Mouse (Mus musculus) CH12.LX (cell line): ENCODE results near the gene Ugcg. TPM values are rescaled to one million over a fixed set of nuclear protein-coding genes. Genes with fewer than 3 reads are reported as not detected.

Experiments
- DNase-seq: peaks from one replicate; pipeline ENCODE4 v3.0.0-alpha.2; 2013; ENCODE audit errors: extremely low read depth
- H3K27ac ChIP-seq: 2 replicates; pipeline ENCODE4 v1.5.1; 2012; ENCODE audit warnings: low read depth, mild to moderate bottlenecking, control low read depth, moderate library complexity; ENCODE audit not compliant: insufficient read depth
- H3K27me3 ChIP-seq: replicated peaks from 2 replicates; pipeline ENCODE3; 2012; ENCODE audit warnings: inconsistent platforms
- H3K36me3 ChIP-seq, 2 experiments: replicated peaks in 1 of 2; 2 replicates each; pipeline versions ENCODE3 to v1.6.1; 2012; ENCODE audit warnings: inconsistent platforms in 1 of 2, low read length in 1 of 2, mild to moderate bottlenecking in 1 of 2, mixed read lengths in 1 of 2, moderate library complexity in 1 of 2; ENCODE audit not compliant: control insufficient read depth in 1 of 2, insufficient read depth in 1 of 2
- H3K4me1 ChIP-seq, 2 experiments: 2 replicates each; pipeline ENCODE4 v1.6.1; 2012; ENCODE audit warnings: inconsistent platforms in 1 of 2, moderate library complexity in 1 of 2; ENCODE audit not compliant: insufficient read depth in 2 of 2, control insufficient read depth in 1 of 2
- H3K4me2 ChIP-seq: 2 replicates; pipeline ENCODE4 v1.6.1; 2012; ENCODE audit warnings: low read depth, mild to moderate bottlenecking, control low read depth; ENCODE audit not compliant: poor library complexity, insufficient read depth, severe bottlenecking
- H3K4me3 ChIP-seq, 3 experiments: fragments of 150-350 bp in 1 of 3; sonication (generic) in 1 of 3; replicated peaks in 1 of 3; 2 replicates each; pipeline versions ENCODE3 to v1.5.1; 2011 to 2012; ENCODE audit warnings: low read depth in 2 of 3, low read length in 2 of 3, mild to moderate bottlenecking in 2 of 3, moderate library complexity in 2 of 3, control low read depth in 1 of 3, improper control_type of control experiment in 1 of 3, inconsistent platforms in 1 of 3, mixed read lengths in 1 of 3; ENCODE audit not compliant: poor library complexity in 1 of 3
- H3K79me2 ChIP-seq: replicated peaks from 2 replicates; pipeline ENCODE4 v1.6.1; 2012; ENCODE audit warnings: mild to moderate bottlenecking, moderate library complexity; ENCODE audit not compliant: control insufficient read depth, poor library complexity, insufficient read depth, severe bottlenecking; ENCODE audit errors: extremely low read depth
- H3K9ac ChIP-seq: 2 replicates; pipeline ENCODE4 v1.6.1; 2012; ENCODE audit warnings: low read depth, mild to moderate bottlenecking, control low read depth, moderate library complexity; ENCODE audit not compliant: insufficient read depth
- H3K9me3 ChIP-seq: replicated peaks from 2 replicates; pipeline ENCODE3; 2012; ENCODE audit warnings: low read length, inconsistent platforms, mixed read lengths
- BHLHE40 ChIP-seq: IDR thresholded peaks from 2 replicates; pipeline ENCODE4 v1.6.1; 2011; ENCODE audit warnings: mild to moderate bottlenecking, low read depth, low read length, improper control_type of control experiment
- CHD1 ChIP-seq: IDR thresholded peaks from 2 replicates; pipeline ENCODE4 v1.6.1; 2012; ENCODE audit warnings: low read depth, low read length, improper control_type of control experiment, inconsistent platforms
- CTCF ChIP-seq, 2 experiments: IDR thresholded peaks in 1 of 2; conservative IDR thresholded peaks in 1 of 2; 2 replicates each; pipeline ENCODE4 v1.5.1; 2011 to 2012; ENCODE audit warnings: low read depth in 2 of 2, low read length in 2 of 2, improper control_type of control experiment in 1 of 2, inconsistent platforms in 1 of 2, mild to moderate bottlenecking in 1 of 2, moderate library complexity in 1 of 2
- EP300 ChIP-seq: IDR thresholded peaks from 2 replicates; pipeline ENCODE4 v1.6.1; 2011; ENCODE audit warnings: low read length, improper control_type of control experiment
- ETS1 ChIP-seq: conservative IDR thresholded peaks from 2 replicates; pipeline ENCODE4 v1.6.1; 2012; ENCODE audit warnings: low read depth, mild to moderate bottlenecking, inconsistent platforms, low read length, improper control_type of control experiment, moderate library complexity
- GABPA ChIP-seq: IDR thresholded peaks from 2 replicates; pipeline ENCODE4 v1.6.1; 2012; ENCODE audit warnings: low read depth, low read length, improper control_type of control experiment, inconsistent platforms; ENCODE audit not compliant: insufficient replicate concordance
- KAT2A ChIP-seq: IDR thresholded peaks from 2 replicates; pipeline ENCODE4 v1.6.1; 2012; ENCODE audit warnings: low read length, improper control_type of control experiment, inconsistent platforms; ENCODE audit not compliant: insufficient replicate concordance
- MAFK ChIP-seq: IDR thresholded peaks from 2 replicates; pipeline ENCODE4 v1.6.1; 2011; ENCODE audit warnings: low read length, improper control_type of control experiment; ENCODE audit not compliant: insufficient replicate concordance
- MAX ChIP-seq: IDR thresholded peaks from 2 replicates; pipeline ENCODE4 v1.6.1; 2011; ENCODE audit warnings: low read length, improper control_type of control experiment
- MAZ ChIP-seq: IDR thresholded peaks from 2 replicates; pipeline ENCODE4 v1.6.1; 2012; ENCODE audit warnings: low read depth, mild to moderate bottlenecking, inconsistent platforms, low read length, improper control_type of control experiment, moderate library complexity
- MYC ChIP-seq: IDR thresholded peaks from 2 replicates; pipeline ENCODE4 v1.6.1; 2011; ENCODE audit warnings: low read depth, mild to moderate bottlenecking, improper control_type of control experiment, low read length
- NELFE ChIP-seq: IDR thresholded peaks from 2 replicates; pipeline ENCODE4 v1.6.1; 2011; ENCODE audit warnings: low read depth, low read length, improper control_type of control experiment
- NRF1 ChIP-seq: IDR thresholded peaks from 2 replicates; pipeline ENCODE4 v1.6.1; 2014; ENCODE audit warnings: low read depth, mild to moderate bottlenecking, inconsistent platforms, low read length, improper control_type of control experiment, moderate library complexity
- PAX5 ChIP-seq: IDR thresholded peaks from 2 replicates; pipeline ENCODE4 v1.6.1; 2012; ENCODE audit warnings: low read length, inconsistent platforms, mixed read lengths
- RCOR1 ChIP-seq: conservative IDR thresholded peaks from 2 replicates; pipeline ENCODE4 v1.6.1; 2012; ENCODE audit warnings: low read depth, mild to moderate bottlenecking, inconsistent platforms, low read length, improper control_type of control experiment
- SMC3 ChIP-seq: IDR thresholded peaks from 2 replicates; pipeline ENCODE4 v1.6.1; 2011; ENCODE audit warnings: low read depth, low read length, improper control_type of control experiment
- TBP ChIP-seq: conservative IDR thresholded peaks from 2 replicates; pipeline ENCODE4 v1.6.1; 2011; ENCODE audit warnings: low read depth, low read length, improper control_type of control experiment
- TCF12 ChIP-seq: IDR thresholded peaks from 2 replicates; pipeline ENCODE4 v1.6.1; 2014; ENCODE audit warnings: low read depth, mild to moderate bottlenecking, inconsistent platforms, low read length, improper control_type of control experiment
- UBTF ChIP-seq: IDR thresholded peaks from 2 replicates; pipeline ENCODE4 v1.6.1; 2012; ENCODE audit warnings: low read depth, mild to moderate bottlenecking, inconsistent platforms, low read length, improper control_type of control experiment, moderate library complexity
- ZC3H11A ChIP-seq: IDR thresholded peaks from 2 replicates; pipeline ENCODE4 v1.6.1; 2012; ENCODE audit warnings: low read depth, mild to moderate bottlenecking, inconsistent platforms, low read length, improper control_type of control experiment
- ZKSCAN1 ChIP-seq: IDR thresholded peaks from 2 replicates; pipeline ENCODE4 v1.6.1; 2012; ENCODE audit warnings: low read depth, inconsistent platforms, low read length, improper control_type of control experiment, borderline replicate concordance
- ZMIZ1 ChIP-seq: IDR thresholded peaks from 2 replicates; pipeline ENCODE4 v1.6.1; 2012; ENCODE audit warnings: low read depth, mild to moderate bottlenecking, inconsistent platforms, low read length, improper control_type of control experiment
- dilution Hi-C: fragments of 300-500 bp; cut with MboI; formaldehyde crosslinking; loops from 2 replicates; pipeline ENCODE4 v1.14.3; 2020; ENCODE audit warnings: low sequenced_read_pairs; ENCODE audit not compliant: extremely low pct_unique_long_range_greater_than_20kb, extremely low pct_ligation_motif_present
- in situ Hi-C: fragments of 300-500 bp; cut with MboI; formaldehyde crosslinking; loops from 3 replicates; pipeline ENCODE4 v1.14.3; 2019; ENCODE audit warnings: low sequenced_read_pairs, low pct_ligation_motif_present, low pct_unique_long_range_greater_than_20kb, mixed read lengths
- polyA plus RNA-seq: library from polyadenylated mRNA; unstranded; fragments of >175 nt; gene quantifications from 2 replicates; pipeline ENCODE4 v1.2.1, GENCODE M21; 2012; ENCODE audit warnings: low read depth; ENCODE audit not compliant: insufficient read length
- total RNA-seq, 2 experiments: library from RNA; depleted of rRNA; stranded (reverse); fragments of 300-350 nt in 1 of 2; fragments of >200 nt in 1 of 2; gene quantifications; 2 replicates each; pipeline ENCODE4 v1.2.3; 2012 to 2014

Gene Ugcg
- total and polyA plus RNA-seq, 3 experiments = 25.8 to 69.5 (median 28.7) TPM

GRCm38 (mm10) chr4:59175929-59176328, 13.1 kb upstream of the Ugcg start:
- no peaks in the 10 kb centered on the region for H3K9me3 ChIP-seq
- H3K79me2 ChIP-seq = no peaks in the 10 kb centered on the region
- dilution Hi-C loops = no loop called here
- H3K4me2 ChIP-seq = no peak overlapping the region
- TF ChIP-seq CHD1 (no peak), RCOR1 (no peak), NRF1 (no peak), NELFE (no peak), MYC (no peak), MAX (no peak), UBTF (no peak), ETS1 (no peak), MAFK (no peak), EP300 (no peak), ZMIZ1 (no peak), CTCF (conservative IDR thresholded peaks at IDR 0.05 in 1 of 2, IDR thresholded peaks at IDR 0.05 in 1 of 2; ENCODE audit: low read depth in 2 of 2, low read length in 2 of 2) (no peak)
- DNase-seq = no peak
- H3K36me3 ChIP-seq = no peaks in the 10 kb centered on the region
- H3K4me1 ChIP-seq = no peaks in the 10 kb centered on the region
- no peak overlapping the region for H3K9ac ChIP-seq
- no peak overlapping the region for H3K27ac ChIP-seq
- no peaks in the 10 kb centered on the region for H3K27me3 ChIP-seq
- no peak overlapping the region for H3K4me3 ChIP-seq
- in situ Hi-C loops = loop anchor here (25.0 kb wide), 1 partner anchor 161 kb away; no protein-coding TSS in a partner anchor

GRCm38 (mm10) chr4:59177566-59177965, 11.5 kb upstream of the Ugcg start:
- no peaks in the 10 kb centered on the region for H3K36me3 ChIP-seq
- H3K9ac ChIP-seq = no peak overlapping the region
- no peaks in the 10 kb centered on the region for H3K9me3 ChIP-seq
- in situ Hi-C loops = loop anchor here (25.0 kb wide), 1 partner anchor 160 kb away; no protein-coding TSS in a partner anchor
- no peak overlapping the region for H3K27ac ChIP-seq
- no peak overlapping the region for H3K4me2 ChIP-seq
- DNase-seq = no peak
- no peaks in the 10 kb centered on the region for H3K27me3 ChIP-seq
- H3K4me3 ChIP-seq = no peak overlapping the region
- dilution Hi-C loops = no loop called here
- no peaks in the 10 kb centered on the region for H3K79me2 ChIP-seq
- H3K4me1 ChIP-seq = no peaks in the 10 kb centered on the region
- no peak for TF ChIP-seq ZC3H11A
- TF ChIP-seq TBP = no peak
- no peak for TF ChIP-seq ZKSCAN1
- no peak for TF ChIP-seq BHLHE40
- TF ChIP-seq SMC3 = no peak
- no peak for TF ChIP-seq KAT2A
- TF ChIP-seq CTCF (conservative IDR thresholded peaks at IDR 0.05 in 1 of 2, IDR thresholded peaks at IDR 0.05 in 1 of 2; ENCODE audit: low read depth in 2 of 2, low read length in 2 of 2) = no peak
- no peak for TF ChIP-seq GABPA
- no peak for TF ChIP-seq ETS1
- no peak for TF ChIP-seq PAX5
- no peak for TF ChIP-seq MAZ
- no peak for TF ChIP-seq CHD1
- TF ChIP-seq RCOR1 = no peak
- TF ChIP-seq TCF12 = no peak
